Mouse (Mus musculus) thymus, adult 2 months (tissue): ENCODE data around the gene Rspo1.

Experiments
- CTCF ChIP-seq: fragments of 200-500 bp; IDR thresholded peaks from 2 replicates; pipeline ENCODE4 v1.5.1; 2012; ENCODE audit warnings: mild to moderate bottlenecking, control low read depth, low read length, moderate library complexity, borderline replicate concordance; ENCODE audit not compliant: control insufficient read depth, poor library complexity, insufficient read depth; ENCODE audit errors: extremely low read depth
- POLR2A ChIP-seq: fragments of 200-500 bp; IDR thresholded peaks from 2 replicates; pipeline ENCODE4 v1.6.1; 2012; ENCODE audit warnings: mild to moderate bottlenecking, low read length, control low read depth, moderate library complexity; ENCODE audit not compliant: control insufficient read depth, poor library complexity, insufficient read depth; ENCODE audit errors: extremely low read depth

GRCm38 (mm10) chr4:125020780-125021538 lies 34.7 kb downstream of the Rspo1 start:
- TF ChIP-seq POLR2A (no peak), CTCF (no peak)
